Comparison of ENCODE assay signal across 9 mouse cellular contexts in genomic region chr5:93005815-93006341, GRCm38 (mm10). TPM values are rescaled to one million over a fixed set of nuclear protein-coding genes. Genes with fewer than 3 reads are reported as not detected.
DNase-seq lines count a peak whose midpoint lies in the region; ATAC-seq lines count a peak whose summit lies in the region.
"Had no signal": no experiment of that assay in that cellular context is flagged by ENCODE, and none has a peak within 500 bp of the region (broad histone marks: within the 10 kb centered on the region; RNA-seq: fewer than 3 reads in every experiment).

No protein-coding gene starts in this region.

- peak; percentile 59 for DNase-seq in embryo, embryonic 10 days (ENCODE audit: low spot score)
- DNase-seq in embryo, embryonic 9.5 days (ENCODE audit: extremely low spot score) = no peak
- DNase-seq in adrenal gland, adult 2 months = peak; percentile 86
- peak; percentile 49 for DNase-seq in kidney, adult 9 months
- peak; percentile 42 for DNase-seq in lung, postnatal 36 days
- peak; percentile 63 for DNase-seq in yolk sac, embryonic 10.5 days (ENCODE audit: low spot score)
- no peak for DNase-seq in urinary bladder, postnatal 10 days (ENCODE audit: low spot score)

- peak; percentile 9 for ATAC-seq in granulocyte monocyte progenitor cell, adult 5-6 weeks (replicated peaks; ENCODE audit: poor library complexity, severe bottlenecking)

RNA-seq across cellular contexts. Expression of gene Sowahb, which starts 38.9 kb away (rescaled TPM):
- under 1 TPM in 1 of 2 experiments, not detected in 1; 0.07 TPM for total RNA-seq in adrenal gland, adult 2 months (2021)
- not detected in 2 replicates for polyA plus RNA-seq in adrenal gland, adult 2 months (2012; rRNA removed)
- not detected in 2 replicates for total RNA-seq in granulocyte monocyte progenitor cell, adult 5-6 weeks (2014; fragmentation: Nextera tagmentation)
- total RNA-seq in granulocyte monocyte progenitor cell, adult 5-6 weeks (2017) = not detected in 2 replicates
- polyA plus RNA-seq: spleen, adult 2 months had no signal

Comparison
In these comparisons a context has a peak if more than half of its experiments do, and no peak if none do; other contexts are left out.
1. DNase-seq: peak in embryo, embryonic 10 days (single experiment), adrenal gland, adult 2 months (single experiment), kidney, adult 9 months (single experiment), lung, postnatal 36 days (single experiment) and yolk sac, embryonic 10.5 days (single experiment); none in embryo, embryonic 9.5 days (single experiment) and urinary bladder, postnatal 10 days (single experiment).